Mouse (Mus musculus) kidney, adult 2 months (tissue): Measurements from ENCODE around the gene Abcd2.

Experiments
- CTCF ChIP-seq: fragments of 200-500 bp; conservative IDR thresholded peaks from 2 replicates; pipeline ENCODE4 v1.5.1; 2011; ENCODE audit warnings: low read depth, mild to moderate bottlenecking, control low read depth, low read length, moderate library complexity, mixed read lengths; ENCODE audit not compliant: insufficient read depth, insufficient read length
- POLR2A ChIP-seq: fragments of 200-500 bp; IDR thresholded peaks from one replicate; pipeline ENCODE4 v1.6.1; 2011; ENCODE audit warnings: low read depth, low read length, control low read depth

DNA sequence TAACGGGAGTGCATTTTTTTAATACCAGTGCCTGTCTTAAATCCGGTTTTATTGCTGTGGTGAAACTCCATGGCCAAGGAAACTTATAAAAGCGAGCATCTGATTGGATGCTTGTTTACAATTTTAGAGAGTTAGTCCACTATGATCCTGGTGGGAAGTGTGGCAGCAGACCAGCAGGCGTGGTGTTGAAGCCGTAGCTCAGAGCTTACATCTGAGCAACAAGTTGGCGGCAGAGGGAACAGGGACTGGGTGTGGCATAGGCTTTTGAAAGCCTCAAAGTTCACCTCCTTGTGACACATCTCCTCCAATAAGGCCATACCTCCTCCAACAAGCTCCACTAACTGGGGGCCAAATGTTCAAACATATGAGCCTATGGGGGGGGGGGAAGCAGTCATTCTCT is 95.0 kb downstream of the Abcd2 start:
- TF ChIP-seq POLR2A = no peak
- no peak for TF ChIP-seq CTCF
